Mouse (Mus musculus) cerebellum, adult 9-10 months (tissue): Measurements from ENCODE around the gene Grin2c.

Experiments used
- DNase-seq: peaks from one replicate; pipeline ENCODE4 v3.0.0; 2022

Gene Grin2c

GRCm38 (mm10) chr11:115267061-115267883 is at the start of gene Grin2c:
Gene Grin2c, minus strand, starts transcription at chr11:115267243.
- no peak for DNase-seq

- DNase-seq = no peak
These were observed 47.2 kb upstream of the Grin2c start for GRCm38 (mm10) chr11:115314249-115314648.

- DNase-seq = no peak
These were observed 41.7 kb upstream of the Grin2c start for GRCm38 (mm10) chr11:115308781-115309180.

GRCm38 (mm10) chr11:115306863-115307262 is 39.8 kb upstream of the Grin2c start, which contains the start of gene Otop2:
Gene Otop2, plus strand, starts transcription at chr11:115307163.
- DNase-seq = no peak

GRCm38 (mm10) chr11:115303167-115303566 is 36.1 kb upstream of the Grin2c start:
- DNase-seq = no peak

- DNase-seq = no peak
These were observed 34.3 kb upstream of the Grin2c start for GRCm38 (mm10) chr11:115301351-115301750.

GRCm38 (mm10) chr11:115300745-115301144 is 33.7 kb upstream of the Grin2c start:
- DNase-seq = no peak

- DNase-seq = no peak
These were observed 31.1 kb upstream of the Grin2c start for GRCm38 (mm10) chr11:115298160-115298559.

- DNase-seq = peak; percentile 93
These were observed 30.3 kb upstream of the Grin2c start, which contains the start of gene Fads6 for GRCm38 (mm10) chr11:115297214-115297826. Gene Fads6, minus strand, starts transcription at chr11:115297663.

GRCm38 (mm10) chr11:115296471-115297210 is 29.6 kb upstream of the Grin2c start:
- DNase-seq = peak; percentile 85

GRCm38 (mm10) chr11:115295939-115296338 is 28.9 kb upstream of the Grin2c start:
- DNase-seq = no peak

GRCm38 (mm10) chr11:115292631-115293375 is 25.8 kb upstream of the Grin2c start:
- DNase-seq = no peak

GRCm38 (mm10) chr11:115291503-115291902 is 24.5 kb upstream of the Grin2c start:
- DNase-seq = peak; percentile 23

- no peak for DNase-seq
These were observed 23.9 kb upstream of the Grin2c start for GRCm38 (mm10) chr11:115290919-115291318.

GRCm38 (mm10) chr11:115290314-115290713 is 23.3 kb upstream of the Grin2c start:
- DNase-seq = no peak

GRCm38 (mm10) chr11:115289885-115290284 is 22.8 kb upstream of the Grin2c start:
- DNase-seq = no peak

GRCm38 (mm10) chr11:115288305-115288704 is 21.3 kb upstream of the Grin2c start:
- no peak for DNase-seq

- DNase-seq = no peak
These were observed 20.3 kb upstream of the Grin2c start for GRCm38 (mm10) chr11:115287386-115287785.

- no peak for DNase-seq
These were observed 19.4 kb upstream of the Grin2c start for GRCm38 (mm10) chr11:115286201-115286993.

- no peak for DNase-seq
These were observed 18.2 kb upstream of the Grin2c start for GRCm38 (mm10) chr11:115285282-115285681.

- DNase-seq = no peak
These were observed 17.0 kb upstream of the Grin2c start for GRCm38 (mm10) chr11:115283891-115284620.
